Mouse (Mus musculus) stomach, postnatal 0 days (tissue): ENCODE measurements around the gene Senp7. TPM values are rescaled to one million over a fixed set of nuclear protein-coding genes. Genes with fewer than 3 reads are reported as not detected.

ENCODE experiments used
- ATAC-seq: fragments of 200-750 bp; cut with Nextera tagmentation; 2 replicates; pipeline ENCODE4 v1.8.0; 2017; ENCODE audit not compliant: low FRiP score, low TSS enrichment
- DNase-seq: peaks from one replicate; pipeline ENCODE4 v3.0.0-alpha.2; 2016; ENCODE audit warnings: low spot score
- H3K27ac ChIP-seq: fragments of 300-500 bp; sonication (generic); replicated peaks from 2 replicates; pipeline ENCODE4 v1.5.1; 2014; ENCODE audit warnings: mild to moderate bottlenecking, control low read depth
- H3K27me3 ChIP-seq: fragments of 300-500 bp; sonication (generic); 2 replicates; pipeline ENCODE4 v1.6.1; 2014; ENCODE audit warnings: low read length; ENCODE audit not compliant: control insufficient read depth, insufficient read depth
- H3K36me3 ChIP-seq: fragments of 300-500 bp; sonication (generic); 2 replicates; pipeline ENCODE4 v1.6.1; 2014; ENCODE audit warnings: low read length, mixed read lengths; ENCODE audit not compliant: control insufficient read depth, insufficient read depth
- H3K4me1 ChIP-seq: fragments of 300-500 bp; sonication (generic); replicated peaks from 2 replicates; pipeline ENCODE4 v1.6.1; 2014; ENCODE audit warnings: antibody characterized with exemption; ENCODE audit not compliant: control insufficient read depth, insufficient read depth
- H3K4me2 ChIP-seq: fragments of 300-500 bp; sonication (generic); replicated peaks from 2 replicates; pipeline ENCODE4 v1.6.1; 2014; ENCODE audit warnings: low read depth, mild to moderate bottlenecking, control low read depth, moderate library complexity
- H3K4me3 ChIP-seq: fragments of 300-500 bp; sonication (generic); 2 replicates; pipeline ENCODE4 v1.5.1; 2014; ENCODE audit warnings: low read depth, low read length, control low read depth
- H3K9ac ChIP-seq: fragments of 300-500 bp; sonication (generic); 2 replicates; pipeline ENCODE4 v1.6.1; 2014; ENCODE audit warnings: mild to moderate bottlenecking, low read length, control low read depth, mixed read lengths
- H3K9me3 ChIP-seq: fragments of 300-500 bp; sonication (generic); 2 replicates; pipeline ENCODE4 v1.6.1; 2016; ENCODE audit warnings: low read length; ENCODE audit not compliant: control insufficient read depth
- CTCF ChIP-seq: IDR thresholded peaks from 2 replicates; pipeline ENCODE4 v1.5.1; 2016; ENCODE audit warnings: antibody characterized with exemption, low read depth, mild to moderate bottlenecking, moderate library complexity
- EP300 ChIP-seq: optimal IDR thresholded peaks from 2 replicates; pipeline ENCODE3; 2016; ENCODE audit warnings: antibody characterized with exemption
- WGBS: fragments of 180-500 bp; shearing (Covaris S2); extraction: QIAGEN DNeasy Blood & Tissue Kit; methylation state at CpG from one replicate; pipeline ENCODE4 v1.1.7; 2014; 5-methylcytosine and 5-hydroxymethylcytosine counted together
- polyA plus RNA-seq: library from polyadenylated mRNA; unstranded; fragments of >200 nt; fragmentation: Nextera tagmentation; extraction: Ambion mirVana; gene quantifications from 2 replicates; pipeline ENCODE4 v1.2.1, GENCODE M21; 2015

Gene Senp7
- polyA plus RNA-seq, 1 experiment from 2014 or later = 12.6 TPM

DNA sequence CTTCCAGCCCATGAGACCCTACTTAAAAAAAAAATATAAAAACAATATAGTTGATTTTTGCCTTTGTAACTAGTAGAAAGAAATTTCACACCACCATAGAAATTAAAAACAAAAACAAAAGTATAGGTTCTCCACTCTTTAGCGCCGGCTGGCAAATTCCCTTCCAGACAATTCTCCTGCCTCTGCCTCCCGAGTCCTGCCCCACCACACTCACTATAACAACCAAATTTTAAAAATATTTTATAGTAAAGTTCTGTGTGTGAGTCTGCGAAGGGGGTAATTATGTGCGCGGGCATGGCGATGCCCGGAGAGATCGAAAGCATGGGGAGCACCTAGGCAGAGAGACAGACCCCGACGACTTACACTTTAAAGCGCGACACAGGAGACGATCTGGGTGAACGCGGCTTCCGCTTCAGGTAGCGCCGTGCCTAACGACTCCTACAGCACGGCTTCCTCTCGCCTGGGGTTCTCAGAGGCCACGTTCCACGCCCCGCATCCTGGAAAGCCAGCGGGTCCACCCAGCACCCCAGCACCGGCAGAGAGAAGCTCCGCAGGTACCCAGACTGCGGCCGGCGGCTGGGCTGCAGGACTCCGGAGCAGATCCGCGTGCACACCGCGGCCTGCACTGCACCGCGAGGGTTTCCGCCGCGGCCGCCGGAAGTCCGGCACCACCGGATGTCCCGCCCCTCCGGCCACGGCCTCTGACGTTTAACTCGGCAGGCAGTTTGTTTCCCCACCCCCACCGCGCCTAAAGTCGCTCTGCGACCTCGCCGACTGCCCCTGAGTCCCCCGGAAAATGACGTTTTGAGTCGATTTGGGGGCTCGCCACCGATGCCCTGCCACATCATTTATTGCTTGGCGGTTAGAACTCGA lies 10.8 kb upstream of the Senp7 start, which contains the start of gene Trmt10c:
Gene Trmt10c, minus strand, starts transcription at position 682 of the 873 bp plus-strand sequence.
- Histone ChIP-seq H3K4me2 (peak within 1 kb of the TSS; percentile 55), H3K4me1 (no peaks in the 10 kb centered on the region), H3K9me3 (no peaks in the 10 kb centered on the region), H3K36me3 (no peaks in the 10 kb centered on the region; the same call in 1 of the 2 replicates), H3K27ac (peak within 1 kb of the TSS; percentile 96), H3K4me3 (peak within 1 kb of the TSS; percentile 95), H3K9ac (peak within 1 kb of the TSS; percentile 95), H3K27me3 (no peaks in the 10 kb centered on the region)
- under 1% methylated on average over 58 of the region's 63 CpGs for whole genome bisulfite sequencing
- ATAC-seq (peak; percentile 100), DNase-seq (peak; percentile 95)
- peak; percentile 68 for TF ChIP-seq EP300
- TF ChIP-seq CTCF = no peak; the same call in 1 of the 2 replicates

- H3K27me3 ChIP-seq = no peaks in the 10 kb centered on the region
- ATAC-seq = no peak; the same call in 1 of the 2 replicates
- WGBS = 25% methylated on average over 8 of the region's 8 CpGs
Measured at GRCm38 (mm10) chr16:56038090-56038489, 10.0 kb upstream of the Senp7 start.

GRCm38 (mm10) chr16:56055911-56056310 lies 7.8 kb downstream of the Senp7 start:
- DNase-seq (no peak), ATAC-seq (no peak)
- Histone ChIP-seq H3K27ac (no peak overlapping the region), H3K4me1 (no peaks in the 10 kb centered on the region), H3K27me3 (no peaks in the 10 kb centered on the region), H3K9ac (no peak overlapping the region), H3K36me3 (no peaks in the 10 kb centered on the region), H3K9me3 (no peaks in the 10 kb centered on the region), H3K4me2 (no peak overlapping the region), H3K4me3 (no peak overlapping the region)
- WGBS = 77% methylated on average over 3 of the region's 3 CpGs
- TF ChIP-seq CTCF = no peak
- TF ChIP-seq EP300 = no peak

More at GRCm38 (mm10) chr16:56038090-56038489, 10.0 kb upstream of the Senp7 start:
- H3K4me3 ChIP-seq = peak overlapping the region; percentile 95
- no peak for DNase-seq
- H3K9me3 ChIP-seq = no peaks in the 10 kb centered on the region
- peak overlapping the region; percentile 55 for H3K4me2 ChIP-seq
- peak overlapping the region; percentile 95 for H3K9ac ChIP-seq
- no peak for TF ChIP-seq EP300
- TF ChIP-seq CTCF = no peak
- H3K36me3 ChIP-seq = no peaks in the 10 kb centered on the region; the same call in 1 of the 2 replicates
- no peaks in the 10 kb centered on the region for H3K4me1 ChIP-seq
- peak overlapping the region; percentile 96 for H3K27ac ChIP-seq

GRCm38 (mm10) chr16:56056944-56057590 lies 8.9 kb downstream of the Senp7 start:
- no peak overlapping the region for H3K9ac ChIP-seq
- no peak overlapping the region for H3K4me2 ChIP-seq
- no peak overlapping the region for H3K27ac ChIP-seq
- no peak for TF ChIP-seq EP300
- no peak for TF ChIP-seq CTCF
- ATAC-seq (no peak), DNase-seq (no peak)
- H3K36me3 ChIP-seq = no peaks in the 10 kb centered on the region
- WGBS = 53% methylated on average over 7 of the region's 7 CpGs
- no peaks in the 10 kb centered on the region for H3K4me1 ChIP-seq
- H3K27me3 ChIP-seq = no peaks in the 10 kb centered on the region
- H3K9me3 ChIP-seq = no peaks in the 10 kb centered on the region
- H3K4me3 ChIP-seq = no peak overlapping the region

- H3K4me3 ChIP-seq = no peak overlapping the region
- no peaks in the 10 kb centered on the region for H3K36me3 ChIP-seq
- DNase-seq (no peak), ATAC-seq (no peak)
- no peak overlapping the region for H3K9ac ChIP-seq
- H3K9me3 ChIP-seq = no peaks in the 10 kb centered on the region
- no peak for TF ChIP-seq CTCF
- TF ChIP-seq EP300 = no peak
- H3K27ac ChIP-seq = no peak overlapping the region
- no peak overlapping the region for H3K4me2 ChIP-seq
- WGBS = 78% methylated on average over 10 of the region's 10 CpGs
- no peaks in the 10 kb centered on the region for H3K4me1 ChIP-seq
- no peaks in the 10 kb centered on the region for H3K27me3 ChIP-seq
Measured at GRCm38 (mm10) chr16:56058151-56058550, 10.0 kb downstream of the Senp7 start.
